Mouse (Mus musculus): ENCODE data around the gene Mettl21a. TPM values are rescaled to one million over a fixed set of nuclear protein-coding genes. Genes with fewer than 3 reads are reported as not detected.
"Not testable (repeated sequence)": the region's sequence is repeated elsewhere in the genome, so short reads cannot be mapped to it uniquely, and the experiment has no call there.

The Mettl21a gene
- polyA plus RNA-seq, 1 experiment from 2014 or later, result 21.1 TPM

DNA sequence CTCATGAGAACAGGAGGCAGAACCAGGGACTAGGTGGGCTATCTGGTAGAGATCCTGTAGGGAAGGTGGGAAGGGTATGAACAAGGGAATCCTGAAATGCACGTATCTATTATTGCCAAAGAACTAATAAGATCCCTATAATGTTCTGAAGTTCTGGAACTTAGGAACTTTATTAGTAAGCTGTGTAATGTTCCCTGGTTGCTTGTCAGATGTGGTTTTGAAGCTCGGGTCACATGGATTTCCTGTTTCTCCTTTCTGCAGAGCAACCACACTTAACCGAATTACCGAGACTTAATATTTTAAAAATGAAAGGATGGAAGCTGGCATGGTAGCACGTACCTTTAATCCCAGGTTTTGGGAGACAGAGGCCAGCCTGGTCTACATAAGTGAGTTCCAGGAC, 13.7 kb downstream of the Mettl21a start:
- Histone ChIP-seq H3K4me1 (no peaks in the 10 kb centered on the region), H3K4me3 (no peak overlapping the region), H3K27ac (no peak overlapping the region), H3K27me3 (no peaks in the 10 kb centered on the region), H3K4me2 (replicated peaks) (no peak overlapping the region), H3K9ac (no peak overlapping the region), H3K36me3 (peaks cover 25% of the 10 kb centered on the region), H3K9me3 (replicated peaks) (no peaks in the 10 kb centered on the region)
- ATAC-seq (ENCODE audit: low FRiP score), result no peak
- WGBS, result 94% methylated on average over 5 of the region's 5 CpGs

DNA sequence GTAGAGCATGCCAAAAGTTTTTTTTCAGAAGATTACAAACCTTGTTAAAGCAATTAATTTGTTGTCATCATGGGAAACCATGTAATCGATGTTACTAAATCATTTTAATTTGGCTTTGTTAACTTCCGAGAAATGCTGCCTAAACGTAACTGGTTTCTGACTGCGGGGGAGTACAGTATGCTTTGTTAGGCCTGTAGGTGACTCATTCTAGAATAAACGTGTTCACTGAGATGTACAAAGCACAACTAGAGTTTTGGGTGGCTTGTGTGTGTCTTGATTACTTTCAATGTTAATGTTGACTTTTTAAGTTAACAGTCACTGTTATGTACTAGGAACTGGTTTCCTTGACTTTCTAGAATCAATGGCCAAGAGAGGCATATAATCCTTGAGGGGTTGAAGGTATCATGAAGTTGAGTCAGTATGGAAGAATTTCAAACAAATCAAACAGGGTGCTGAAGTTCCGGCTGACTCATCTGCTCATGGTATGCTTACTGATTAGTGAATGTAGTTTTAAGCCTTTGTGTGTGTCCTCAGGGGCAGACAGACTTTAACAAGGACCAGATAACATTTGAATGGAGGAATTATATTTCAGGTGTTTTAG, 15.7 kb downstream of the Mettl21a start:
- no peaks in the 10 kb centered on the region for H3K27me3 ChIP-seq
- H3K36me3 ChIP-seq, result peaks cover 12% of the 10 kb centered on the region; the same call in 1 of the 2 replicates
- no peak for ATAC-seq (ENCODE audit: low FRiP score)

GRCm38 (mm10) chr1:64600413-64601077, 16.5 kb downstream of the Mettl21a start:
- no peaks in the 10 kb centered on the region for H3K27me3 ChIP-seq
- H3K9ac ChIP-seq, result no peak overlapping the region
- ATAC-seq (ENCODE audit: low FRiP score), result no peak
- H3K9me3 ChIP-seq (replicated peaks), result no peaks in the 10 kb centered on the region
- no peak overlapping the region for H3K27ac ChIP-seq
- no peak overlapping the region for H3K4me3 ChIP-seq
- no peaks in the 10 kb centered on the region for H3K4me1 ChIP-seq
- H3K36me3 ChIP-seq, result peaks cover 12% of the 10 kb centered on the region; the same call in 1 of the 2 replicates
- no peak overlapping the region for H3K4me2 ChIP-seq (replicated peaks)
- 92% methylated on average over 7 of the region's 7 CpGs for WGBS

More for the DNA sequence above, 15.7 kb downstream of the Mettl21a start:
- Histone ChIP-seq H3K4me1 (no peaks in the 10 kb centered on the region), H3K9me3 (replicated peaks) (no peaks in the 10 kb centered on the region), H3K4me3 (no peak overlapping the region), H3K27ac (no peak overlapping the region), H3K9ac (no peak overlapping the region), H3K4me2 (replicated peaks) (no peak overlapping the region)
- 94% methylated on average over 6 of the region's 6 CpGs for WGBS

GRCm38 (mm10) chr1:64598926-64599325, 18.1 kb downstream of the Mettl21a start:
- no peaks in the 10 kb centered on the region for H3K4me1 ChIP-seq
- H3K9me3 ChIP-seq (replicated peaks), result no peaks in the 10 kb centered on the region
- peaks cover 12% of the 10 kb centered on the region; the same call in 1 of the 2 replicates for H3K36me3 ChIP-seq
- no peak overlapping the region for H3K4me2 ChIP-seq (replicated peaks)
- no peak overlapping the region for H3K9ac ChIP-seq
- H3K4me3 ChIP-seq, result no peak overlapping the region
- no peak overlapping the region for H3K27ac ChIP-seq
- WGBS, result 76% methylated on average over 5 of the region's 5 CpGs
- no peak for ATAC-seq (ENCODE audit: low FRiP score)
- H3K27me3 ChIP-seq, result no peaks in the 10 kb centered on the region

DNA sequence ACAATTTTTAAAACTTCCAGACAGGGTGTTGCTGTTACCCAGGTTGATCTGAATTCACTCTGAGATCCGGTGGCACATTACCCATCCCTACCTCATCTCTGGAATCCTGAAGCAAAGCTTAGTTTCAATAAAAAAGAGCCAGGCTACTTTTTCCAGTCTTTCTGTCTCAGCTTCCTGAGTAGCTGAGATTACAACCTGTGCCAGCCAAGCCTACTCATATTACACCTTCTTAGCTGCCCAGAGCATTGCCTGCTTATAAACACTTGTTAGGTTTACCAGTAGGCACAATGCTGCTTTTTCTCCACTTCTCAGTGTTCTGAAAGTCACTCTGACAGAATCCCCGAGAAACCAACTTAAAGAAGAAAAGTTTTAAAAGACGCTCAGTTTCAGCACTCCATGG, 38.2 kb downstream of the Mettl21a start:
- no peak overlapping the region for H3K4me3 ChIP-seq
- H3K9me3 ChIP-seq (replicated peaks), result no peaks in the 10 kb centered on the region
- 93% methylated on average over 3 of the region's 3 CpGs for WGBS
- no peaks in the 10 kb centered on the region for H3K27me3 ChIP-seq
- H3K4me2 ChIP-seq (replicated peaks), result no peak overlapping the region
- H3K4me1 ChIP-seq, result no peaks in the 10 kb centered on the region
- peaks cover 51% of the 10 kb centered on the region for H3K36me3 ChIP-seq
- no peak for ATAC-seq (ENCODE audit: low FRiP score)
- H3K9ac ChIP-seq, result no peak overlapping the region
- no peak overlapping the region for H3K27ac ChIP-seq

- H3K4me2 ChIP-seq (replicated peaks), result not testable (repeated sequence)
Observed at GRCm38 (mm10) chr1:64577911-64578310, 39.1 kb downstream of the Mettl21a start.

DNA sequence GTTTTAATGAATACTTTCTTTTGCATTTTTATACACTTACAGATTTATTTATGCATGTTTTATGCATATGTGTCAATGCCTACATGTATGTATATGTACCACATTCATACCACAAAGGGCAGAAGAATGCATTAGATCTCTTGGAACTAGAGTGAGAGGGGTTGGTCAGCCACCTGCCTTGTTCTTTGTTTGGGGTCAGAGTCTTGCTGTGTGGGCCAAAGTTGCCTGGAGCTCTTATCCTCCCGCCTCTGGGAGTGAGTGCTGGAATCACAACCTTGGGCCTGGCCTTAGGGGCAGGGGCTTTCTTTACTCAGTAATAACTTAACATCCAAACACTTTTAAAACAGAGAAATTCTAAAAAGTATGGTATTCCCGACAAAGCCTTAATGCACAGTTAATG, 40.3 kb downstream of the Mettl21a start:
- Histone ChIP-seq H3K9ac (no peak overlapping the region), H3K36me3 (peaks cover 49% of the 10 kb centered on the region), H3K4me2 (replicated peaks) (no peak overlapping the region), H3K27me3 (no peaks in the 10 kb centered on the region), H3K4me3 (no peak overlapping the region), H3K4me1 (no peaks in the 10 kb centered on the region), H3K9me3 (replicated peaks) (no peaks in the 10 kb centered on the region), H3K27ac (no peak overlapping the region)
- WGBS, result 65% methylated on average over 2 of the region's 2 CpGs
- no peak for ATAC-seq (ENCODE audit: low FRiP score)

More at GRCm38 (mm10) chr1:64577911-64578310, 39.1 kb downstream of the Mettl21a start:
- H3K4me3 ChIP-seq; H3K9ac ChIP-seq; ATAC-seq (ENCODE audit: low FRiP score); H3K27me3 ChIP-seq; H3K9me3 ChIP-seq (replicated peaks); H3K27ac ChIP-seq; H3K4me1 ChIP-seq: not testable (repeated sequence)
- H3K36me3 ChIP-seq, result peaks cover 51% of the 10 kb centered on the region
- WGBS, result 42% methylated on average over 9 of the region's 9 CpGs

GRCm38 (mm10) chr1:64576022-64576421, 41.0 kb downstream of the Mettl21a start:
- H3K27ac ChIP-seq, result no peak overlapping the region
- H3K4me2 ChIP-seq (replicated peaks), result no peak overlapping the region
- no peaks in the 10 kb centered on the region for H3K27me3 ChIP-seq
- no peaks in the 10 kb centered on the region for H3K4me1 ChIP-seq
- WGBS, result 85% methylated on average over 7 of the region's 7 CpGs
- H3K9me3 ChIP-seq (replicated peaks), result no peaks in the 10 kb centered on the region
- H3K36me3 ChIP-seq, result peaks cover 42% of the 10 kb centered on the region
- no peak overlapping the region for H3K4me3 ChIP-seq
- ATAC-seq (ENCODE audit: low FRiP score), result no peak
- H3K9ac ChIP-seq, result no peak overlapping the region

DNA sequence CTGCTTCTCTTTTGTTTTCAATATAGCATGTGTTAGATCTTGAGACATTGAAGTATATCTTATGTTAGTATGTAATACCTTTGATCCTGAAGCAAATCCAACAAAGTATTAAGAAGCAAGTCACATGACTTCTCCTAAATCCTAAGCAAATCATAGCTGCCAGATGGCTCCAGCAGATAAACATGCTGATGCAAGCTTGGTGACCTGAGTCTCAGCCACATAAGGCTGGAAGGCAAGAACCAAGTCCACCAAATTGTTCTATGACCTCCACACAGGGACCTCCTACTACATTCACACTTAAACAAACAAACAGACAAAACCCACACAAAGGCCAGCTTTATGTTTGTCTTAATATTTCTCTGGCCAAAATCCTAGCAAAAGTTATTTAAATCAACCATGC, 48.8 kb downstream of the Mettl21a start:
- Histone ChIP-seq H3K4me1 (no peaks in the 10 kb centered on the region), H3K27me3 (no peaks in the 10 kb centered on the region), H3K9ac (no peak overlapping the region), H3K27ac (no peak overlapping the region; the same call in 1 of the 2 replicates), H3K9me3 (replicated peaks) (no peaks in the 10 kb centered on the region), H3K36me3 (peaks cover 36% of the 10 kb centered on the region), H3K4me2 (replicated peaks) (no peak overlapping the region), H3K4me3 (no peak overlapping the region)
- no peak for ATAC-seq (ENCODE audit: low FRiP score)

DNA sequence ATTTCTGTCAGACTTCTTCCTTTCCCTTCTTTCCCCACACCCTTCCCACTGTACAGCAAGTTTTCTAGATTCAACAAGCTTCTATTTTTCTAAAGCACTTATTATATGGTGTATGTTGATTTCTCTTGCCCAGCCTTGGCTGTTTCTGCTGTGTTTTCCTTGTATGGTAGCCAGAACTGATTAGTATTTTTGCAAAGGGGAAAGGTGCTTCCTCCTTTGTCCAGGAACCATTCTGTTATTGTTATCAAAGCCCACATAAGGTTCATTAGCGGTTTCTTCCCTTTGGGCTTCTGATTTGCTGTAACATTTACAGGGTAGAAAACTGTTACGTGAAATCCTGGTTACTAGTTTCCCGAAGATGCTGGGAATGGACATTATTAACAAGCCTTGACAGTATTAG, 56.9 kb downstream of the Mettl21a start:
- Histone ChIP-seq H3K9ac (no peak overlapping the region), H3K4me1 (no peaks in the 10 kb centered on the region), H3K27ac (no peak overlapping the region), H3K4me2 (replicated peaks) (no peak overlapping the region), H3K36me3 (peaks cover 28% of the 10 kb centered on the region), H3K4me3 (no peak overlapping the region), H3K9me3 (replicated peaks) (no peaks in the 10 kb centered on the region), H3K27me3 (no peaks in the 10 kb centered on the region)
- no peak for ATAC-seq (ENCODE audit: low FRiP score)
- 97% methylated on average over 3 of the region's 3 CpGs for WGBS

Other genes with a start within 250 kb of the Mettl21a start
- 55.5 and 57.1 TPM in 2 replicates for gene Creb1, start 84.6 kb downstream of the Mettl21a start, polyA plus RNA-seq (2016; fragmentation: Nextera tagmentation; extraction: Ambion mirVana)
- 7.6 and 7.8 TPM in 2 replicates for gene Ccnyl1, start 73.2 kb upstream of the Mettl21a start, polyA plus RNA-seq (2016; fragmentation: Nextera tagmentation; extraction: Ambion mirVana)
- 0.48 and 0.56 TPM in 2 replicates for gene Fzd5, start 120.5 kb upstream of the Mettl21a start, polyA plus RNA-seq (2016; fragmentation: Nextera tagmentation; extraction: Ambion mirVana)

Measured in hindbrain, embryonic 12.5 days (tissue).